Mouse (Mus musculus): ENCODE data around the gene Elmo3. TPM values are rescaled to one million over a fixed set of nuclear protein-coding genes. Genes with fewer than 3 reads are reported as not detected.

Gene Elmo3
- polyA plus RNA-seq, 1 experiment, result 11.5 TPM

- TF ChIP-seq CTCF (IDR thresholded peaks at IDR 0.05; ENCODE audit: control insufficient read depth, insufficient read depth, low read length) (no peak), POLR2A (IDR thresholded peaks at IDR 0.05; ENCODE audit: borderline replicate concordance, control insufficient read depth, low read depth, low read length) (no peak)
- no peak overlapping the region for H3K4me3 ChIP-seq (replicated peaks; ENCODE audit: control insufficient read depth, low read depth, low read length)
- peaks cover 5% of the 10 kb centered on the region; the same call in 1 of the 2 replicates for H3K4me1 ChIP-seq (ENCODE audit: control insufficient read depth, insufficient read depth, low read length)
- WGBS, result 87% methylated on average over 14 of the region's 14 CpGs
- H3K27ac ChIP-seq (ENCODE audit: control insufficient read depth, insufficient read depth, low read depth, low read length, poor library complexity), result no peak overlapping the region
These were observed 51.3 kb downstream of the Elmo3 start for GRCm38 (mm10) chr8:105356681-105357080.

DNA sequence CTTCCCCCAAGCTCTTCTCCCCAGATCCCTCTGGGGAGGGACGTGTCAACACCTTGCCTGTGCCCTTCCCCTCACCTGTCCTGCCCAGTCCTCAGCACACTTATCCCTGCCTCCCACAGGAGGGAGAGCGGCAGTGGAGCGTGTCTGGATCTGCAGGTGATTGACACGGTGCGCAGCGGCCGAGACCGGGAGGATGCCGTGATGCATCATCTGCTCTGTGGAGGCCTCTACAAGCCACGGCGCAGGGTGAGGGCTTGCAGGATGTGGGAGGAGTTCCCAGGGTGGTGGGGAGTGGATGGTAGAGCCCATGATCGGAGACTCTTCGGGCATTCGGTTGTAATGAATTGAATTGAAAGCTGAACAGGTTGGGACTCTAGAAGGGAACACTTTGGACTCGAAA, 53.8 kb downstream of the Elmo3 start:
- whole genome bisulfite sequencing, result 81% methylated on average over 15 of the region's 15 CpGs
- Histone ChIP-seq H3K4me1 (ENCODE audit: control insufficient read depth, insufficient read depth, low read length) (peaks cover 5% of the 10 kb centered on the region), H3K4me3 (replicated peaks; ENCODE audit: control insufficient read depth, low read depth, low read length) (no peak overlapping the region), H3K27ac (ENCODE audit: control insufficient read depth, insufficient read depth, low read depth, low read length, poor library complexity) (no peak overlapping the region)
- TF ChIP-seq CTCF (IDR thresholded peaks at IDR 0.05; ENCODE audit: control insufficient read depth, insufficient read depth, low read length), result no peak
- TF ChIP-seq POLR2A (IDR thresholded peaks at IDR 0.05; ENCODE audit: borderline replicate concordance, control insufficient read depth, low read depth, low read length), result no peak

GRCm38 (mm10) chr8:105359646-105360045, 54.2 kb downstream of the Elmo3 start:
- TF ChIP-seq POLR2A (IDR thresholded peaks at IDR 0.05; ENCODE audit: borderline replicate concordance, control insufficient read depth, low read depth, low read length), result no peak
- no peak for TF ChIP-seq CTCF (IDR thresholded peaks at IDR 0.05; ENCODE audit: control insufficient read depth, insufficient read depth, low read length)
- peaks cover 5% of the 10 kb centered on the region for H3K4me1 ChIP-seq (ENCODE audit: control insufficient read depth, insufficient read depth, low read length)
- 71% methylated on average over 4 of the region's 4 CpGs for WGBS
- H3K4me3 ChIP-seq (replicated peaks; ENCODE audit: control insufficient read depth, low read depth, low read length), result no peak overlapping the region
- H3K27ac ChIP-seq (ENCODE audit: control insufficient read depth, insufficient read depth, low read depth, low read length, poor library complexity), result no peak overlapping the region

Other genes starting within 250 kb of the Elmo3 start
- 0.95 and 1.3 TPM in 2 replicates for gene Ces3b, start 221.8 kb upstream of the Elmo3 start, polyA plus RNA-seq (2011; ENCODE audit: insufficient read depth, insufficient read length, low replicate concordance, missing spikeins)
- not detected in 2 replicates for gene Ces4a, start 173.8 kb upstream of the Elmo3 start, polyA plus RNA-seq (2011; ENCODE audit: insufficient read depth, insufficient read length, low replicate concordance, missing spikeins)
- 9.7 and 36.4 TPM in 2 replicates for gene Cbfb, start 134.9 kb upstream of the Elmo3 start, polyA plus RNA-seq (2011; ENCODE audit: insufficient read depth, insufficient read length, low replicate concordance, missing spikeins)
- 5.0 and 17.2 TPM in 2 replicates for gene D230025D16Rik, start 80.5 kb upstream of the Elmo3 start, polyA plus RNA-seq (2011; ENCODE audit: insufficient read depth, insufficient read length, low replicate concordance, missing spikeins)
- gene B3gnt9, start 50.4 kb upstream of the Elmo3 start, polyA plus RNA-seq (2011; ENCODE audit: insufficient read depth, insufficient read length, low replicate concordance, missing spikeins), result 0.82 TPM in 1 of 2 replicates, not detected in the other
- gene Tradd, start 41.0 kb upstream of the Elmo3 start, polyA plus RNA-seq (2011; ENCODE audit: insufficient read depth, insufficient read length, low replicate concordance, missing spikeins), result 11.3 and 12.0 TPM in 2 replicates
- 0.50 and 3.7 TPM in 2 replicates for gene Fbxl8, start 41.0 kb upstream of the Elmo3 start, polyA plus RNA-seq (2011; ENCODE audit: insufficient read depth, insufficient read length, low replicate concordance, missing spikeins)
- 0.95 TPM in 1 of 2 replicates, not detected in the other for gene Hsf4, start 35.8 kb upstream of the Elmo3 start, polyA plus RNA-seq (2011; ENCODE audit: insufficient read depth, insufficient read length, low replicate concordance, missing spikeins)
- 0.70 TPM in 1 of 2 replicates, not detected in the other for gene Nol3, start 29.5 kb upstream of the Elmo3 start, polyA plus RNA-seq (2011; ENCODE audit: insufficient read depth, insufficient read length, low replicate concordance, missing spikeins)
- 1.5 and 2.2 TPM in 2 replicates for gene 4931428F04Rik, start 15.7 kb upstream of the Elmo3 start, polyA plus RNA-seq (2011; ENCODE audit: insufficient read depth, insufficient read length, low replicate concordance, missing spikeins)
- 5.7 and 10.4 TPM in 2 replicates for gene Exoc3l, start 9.5 kb upstream of the Elmo3 start, polyA plus RNA-seq (2011; ENCODE audit: insufficient read depth, insufficient read length, low replicate concordance, missing spikeins)
- 108 and 115 TPM in 2 replicates for gene E2f4, start 7.9 kb upstream of the Elmo3 start, polyA plus RNA-seq (2011; ENCODE audit: insufficient read depth, insufficient read length, low replicate concordance, missing spikeins)
- 7.8 and 19.9 TPM in 2 replicates for gene Lrrc29, start 20.7 kb downstream of the Elmo3 start, polyA plus RNA-seq (2011; ENCODE audit: insufficient read depth, insufficient read length, low replicate concordance, missing spikeins)
- gene Tmem208, start 20.8 kb downstream of the Elmo3 start, polyA plus RNA-seq (2011; ENCODE audit: insufficient read depth, insufficient read length, low replicate concordance, missing spikeins), result 81.6 and 140 TPM in 2 replicates
- 24.6 and 66.3 TPM in 2 replicates for gene Fhod1, start 42.4 kb downstream of the Elmo3 start, polyA plus RNA-seq (2011; ENCODE audit: insufficient read depth, insufficient read length, low replicate concordance, missing spikeins)
- gene Slc9a5, start 43.2 kb downstream of the Elmo3 start, polyA plus RNA-seq (2011; ENCODE audit: insufficient read depth, insufficient read length, low replicate concordance, missing spikeins), result 3.7 and 7.8 TPM in 2 replicates
- not detected in 2 replicates for gene Plekhg4, start 67.7 kb downstream of the Elmo3 start, polyA plus RNA-seq (2011; ENCODE audit: insufficient read depth, insufficient read length, low replicate concordance, missing spikeins)
- not detected in 2 replicates for gene Kctd19, start 107.9 kb downstream of the Elmo3 start, polyA plus RNA-seq (2011; ENCODE audit: insufficient read depth, insufficient read length, low replicate concordance, missing spikeins)
- 1.1 and 3.0 TPM in 2 replicates for gene Lrrc36, start 108.0 kb downstream of the Elmo3 start, polyA plus RNA-seq (2011; ENCODE audit: insufficient read depth, insufficient read length, low replicate concordance, missing spikeins)
- gene Tppp3, start 165.9 kb downstream of the Elmo3 start, polyA plus RNA-seq (2011; ENCODE audit: insufficient read depth, insufficient read length, low replicate concordance, missing spikeins), result 3.3 and 3.5 TPM in 2 replicates
- gene Zdhhc1, start 191.3 kb downstream of the Elmo3 start, polyA plus RNA-seq (2011; ENCODE audit: insufficient read depth, insufficient read length, low replicate concordance, missing spikeins), result 7.3 and 10.1 TPM in 2 replicates
- gene Hsd11b2, start 213.2 kb downstream of the Elmo3 start, polyA plus RNA-seq (2011; ENCODE audit: insufficient read depth, insufficient read length, low replicate concordance, missing spikeins), result 0.82 TPM in 1 of 2 replicates, not detected in the other